Mouse (Mus musculus): ENCODE data around the gene Lias.

DNA sequence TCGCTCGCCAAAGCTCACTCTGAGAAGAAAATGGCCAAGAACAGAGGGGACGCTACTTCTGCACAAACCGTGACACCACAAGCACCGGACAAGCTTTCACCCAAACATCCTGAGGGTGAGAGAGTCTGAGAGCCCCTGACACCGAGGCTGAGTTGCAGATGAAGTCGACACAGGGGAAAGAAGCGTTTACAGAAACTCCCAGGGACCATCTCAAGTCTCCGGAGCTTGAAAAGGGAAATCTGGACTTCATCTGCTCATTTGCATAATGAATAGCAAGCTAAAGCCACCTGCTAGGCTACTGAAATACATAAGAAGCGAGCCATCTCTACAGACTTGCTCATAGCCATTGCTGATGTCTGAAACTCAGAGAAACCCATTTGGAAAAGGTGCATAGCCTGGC is 27.8 kb downstream of the Lias start:
- TF ChIP-seq SMC3 (IDR thresholded peaks at IDR 0.05; ENCODE audit: low read depth, low read length) (no peak), CHD2 (IDR thresholded peaks at IDR 0.05; ENCODE audit: low read length) (no peak), HCFC1 (IDR thresholded peaks at IDR 0.05; ENCODE audit: low read depth, low read length) (no peak), POLR2AphosphoS5 (IDR thresholded peaks at IDR 0.05; ENCODE audit: borderline replicate concordance, low read depth, low read length) (no peak), USF1 (IDR thresholded peaks at IDR 0.05; ENCODE audit: low read depth, low read length) (no peak), CHD1 (IDR thresholded peaks at IDR 0.05; ENCODE audit: low read depth, low read length) (no peak), EP300 (IDR thresholded peaks at IDR 0.05; ENCODE audit: low read depth in 1 of 2, low read length in 2 of 2) (no peak), POLR2A (IDR thresholded peaks at IDR 0.05; ENCODE audit: control insufficient read depth in 1 of 2, insufficient read depth in 1 of 2, low read depth in 1 of 2, low read length in 2 of 2, poor library complexity in 1 of 2) (no peak)

All from MEL (cell line).